Comparison of ENCODE assay signal across 25 mouse cellular contexts in the genomic region with DNA sequence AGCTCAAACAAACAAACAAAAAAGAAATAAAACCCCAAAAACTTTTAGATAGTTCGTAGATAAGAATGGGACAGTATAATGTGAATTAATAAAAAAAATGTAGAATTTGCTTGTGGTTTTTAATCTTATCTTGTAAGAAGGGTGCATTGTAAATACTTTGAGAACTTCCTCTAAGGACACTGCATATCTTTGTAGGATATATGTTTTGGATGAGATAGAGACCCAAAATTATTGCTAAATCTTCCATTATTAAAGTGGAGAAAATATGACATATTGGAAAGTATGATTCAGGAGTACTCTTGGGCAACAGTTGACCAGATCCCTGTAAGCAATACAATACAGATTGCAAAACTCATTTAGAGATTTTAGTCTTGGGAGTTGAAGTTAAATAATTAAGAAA. TPM values are rescaled to one million over a fixed set of nuclear protein-coding genes. Genes with fewer than 3 reads are reported as not detected.
DNase-seq lines count a peak whose midpoint lies in the region; ATAC-seq and TF ChIP-seq lines count a peak whose summit lies in the region.
"Had no signal": no experiment of that assay in that cellular context is flagged by ENCODE, and none has a peak within 500 bp of the region (broad histone marks: within the 10 kb centered on the region; RNA-seq: fewer than 3 reads in every experiment).

No protein-coding gene starts in this region.

- H3K36me3 ChIP-seq in G1E (replicated peaks): peaks cover 20% of the 10 kb centered on the region
- peaks cover 0 to 21% of the 10 kb centered on the region in 2 experiments; a peak in 2 of 4 replicates for H3K36me3 ChIP-seq in MEL (ENCODE audit: control insufficient read depth in 1 of 2, insufficient read depth in 2 of 2, low read length in 2 of 2)
- 0 out of 2 replicates have a peak, but pooled peaks cover 5% of the 10 kb centered on the region for H3K36me3 ChIP-seq in hindbrain, embryonic 10.5 days

- H3K4me3 ChIP-seq in G1E (ENCODE audit: low read depth, low read length) (no peak overlapping the region), MEL (ENCODE audit: control insufficient read depth in 1 of 2, insufficient read depth in 1 of 2, low read depth in 2 of 2, low read length in 2 of 2) (no peak overlapping the region)
- no peak overlapping the region for H3K4me3 ChIP-seq in hindbrain, embryonic 10.5 days

- peak; percentile 97 to 100 for TF ChIP-seq EP300 in MEL (IDR thresholded peaks at IDR 0.05; ENCODE audit: low read depth in 1 of 2, low read length in 2 of 2)

- H3K27me3 ChIP-seq in G1E (ENCODE audit: insufficient read depth, low read length) (no peaks in the 10 kb centered on the region), MEL (ENCODE audit: control insufficient read depth in 1 of 2, insufficient read depth in 2 of 2, low read length in 2 of 2) (no peaks in the 10 kb centered on the region)
- no peaks in the 10 kb centered on the region for H3K27me3 ChIP-seq in hindbrain, embryonic 10.5 days (ENCODE audit: insufficient read depth, poor library complexity, severe bottlenecking)
- H3K27me3 ChIP-seq: CH12.LX, Patski had no signal

- no peak for TF ChIP-seq RAD21 in MEL (IDR thresholded peaks at IDR 0.05; ENCODE audit: low read depth, low read length)

- peak; percentile 70 for ATAC-seq in G1E (ENCODE audit: extremely low read depth, insufficient number of reproducible peaks, low FRiP score, poor library complexity, severe bottlenecking)
- ATAC-seq: activated CD4-positive, CD25-positive, alpha-beta regulatory T cell, adult 4 months; CD4-positive, CD25-positive, alpha-beta regulatory T cell, adult 4 months; Patski had no signal

- H3K27ac ChIP-seq in MEL (ENCODE audit: control insufficient read depth, low read depth, low read length): 0 out of 2 replicates have a peak overlapping the region, but pooled peaks have one; percentile 29
- H3K27ac ChIP-seq in hindbrain, embryonic 10.5 days: no peak overlapping the region

- DNase-seq in 416B (ENCODE audit: low read depth) (peak; percentile 76), G1E (ENCODE audit: low spot score) (no peak), MEL (ENCODE audit: low read depth, low spot score) (peak; percentile 63), MEL-GATA-1-ER (ENCODE audit: extremely low read depth, low read depth) (peak; percentile 6)
- no peak for DNase-seq in spleen, postnatal 36 days (ENCODE audit: low spot score in 2 of 2)
- DNase-seq in right cerebral cortex, postnatal 14 days: no peak
- no peak for DNase-seq in left cerebral cortex, adult 8-10 months (ENCODE audit: low spot score in 2 of 2)
- DNase-seq in hindbrain, embryonic 10.5 days (ENCODE audit: low spot score): no peak
- DNase-seq: adrenal gland, adult 2 months; adrenal gland, adult 8-10 months; adrenal gland, postnatal 10 days; adrenal gland, postnatal 14 days; adrenal gland, postnatal 25 days; adrenal gland, postnatal 36 days; B cell, adult 2 months; cerebellum, adult 11 months; cerebellum, adult 11-12 months; cerebellum, adult 18-20 months; cerebellum, adult 2 months; cerebellum, adult 8-10 months; cerebellum, adult 9-10 months had no signal

- no peak overlapping the region for H3K9ac ChIP-seq in MEL (ENCODE audit: control insufficient read depth, low read depth, low read length, poor library complexity, severe bottlenecking)

- H3K4me1 ChIP-seq in G1E (ENCODE audit: insufficient read depth, low read depth, low read length): peaks cover 6% of the 10 kb centered on the region
- peaks cover 0 to 11% of the 10 kb centered on the region in 2 experiments; a peak in 3 of 4 replicates for H3K4me1 ChIP-seq in MEL (ENCODE audit: control insufficient read depth in 1 of 2, insufficient read depth in 2 of 2, low read length in 2 of 2)
- no peaks in the 10 kb centered on the region for H3K4me1 ChIP-seq in hindbrain, embryonic 10.5 days (replicated peaks)

- TF ChIP-seq POLR2A in MEL (IDR thresholded peaks at IDR 0.05; ENCODE audit: control insufficient read depth in 1 of 2, insufficient read depth in 1 of 2, low read depth in 1 of 2, low read length in 2 of 2, poor library complexity in 1 of 2): no peak

- 91% methylated on average over 1 of the region's 1 CpGs for WGBS in hindbrain, embryonic 10.5 days

- H3K79me2 ChIP-seq in MEL (ENCODE audit: control insufficient read depth, insufficient read depth, low read length, poor library complexity): no peaks in the 10 kb centered on the region

- TF ChIP-seq CTCF in G1E (IDR thresholded peaks at IDR 0.05; ENCODE audit: low read depth, low read length) (no peak), MEL (IDR thresholded peaks at IDR 0.05 in 2 of 3, conservative IDR thresholded peaks at IDR 0.05 in 1 of 3; ENCODE audit: control insufficient read depth in 1 of 3, insufficient read depth in 1 of 3, low read depth in 2 of 3, low read length in 3 of 3, poor library complexity in 1 of 3, severe bottlenecking in 1 of 3) (no peak)

- no peaks in the 10 kb centered on the region for H3K9me3 ChIP-seq in G1E (replicated peaks)
- H3K9me3 ChIP-seq in MEL (replicated peaks; ENCODE audit: insufficient read depth, low read length): no peaks in the 10 kb centered on the region
- H3K9me3 ChIP-seq in hindbrain, embryonic 10.5 days: no peaks in the 10 kb centered on the region

TF ChIP-seq in MEL, 35 proteins besides CTCF, POLR2A, EP300 and RAD21:
- TF ChIP-seq NELFE (IDR thresholded peaks at IDR 0.05; ENCODE audit: low read depth, low read length): no peak
- TF ChIP-seq NRF1 (IDR thresholded peaks at IDR 0.05; ENCODE audit: insufficient read depth, low read depth, low read length, poor library complexity, severe bottlenecking): no peak
- TF ChIP-seq USF2 (IDR thresholded peaks at IDR 0.05; ENCODE audit: borderline replicate concordance in 1 of 2, insufficient read depth in 1 of 2, low read depth in 1 of 2, low read length in 2 of 2): no peak
- TF ChIP-seq TCF12 (IDR thresholded peaks at IDR 0.05; ENCODE audit: low read depth, low read length): peak; percentile 97
- peak; percentile 96 for TF ChIP-seq ZNF384 (IDR thresholded peaks at IDR 0.05; ENCODE audit: low read depth, low read length)
- no peak; the same call in 1 of the 2 replicates for TF ChIP-seq HCFC1 (IDR thresholded peaks at IDR 0.05; ENCODE audit: low read depth, low read length)
- TF ChIP-seq KAT2A (conservative IDR thresholded peaks at IDR 0.05; ENCODE audit: low read depth, low read length): no peak
- peak; percentile 91 for TF ChIP-seq RCOR1 (IDR thresholded peaks at IDR 0.05; ENCODE audit: low read depth, low read length)
- no peak for TF ChIP-seq E2F4 (IDR thresholded peaks at IDR 0.05; ENCODE audit: borderline replicate concordance, low read depth, low read length)
- no peak for TF ChIP-seq MAZ (IDR thresholded peaks at IDR 0.05; ENCODE audit: low read depth, low read length)
- TF ChIP-seq SIN3A (IDR thresholded peaks at IDR 0.05; ENCODE audit: low read length): peak; percentile 72
- TF ChIP-seq MAX (IDR thresholded peaks at IDR 0.05; ENCODE audit: low read length): no peak
- TF ChIP-seq UBTF (IDR thresholded peaks at IDR 0.05; ENCODE audit: borderline replicate concordance, insufficient read depth, low read depth, low read length): no peak
- TF ChIP-seq MYB (IDR thresholded peaks at IDR 0.05; ENCODE audit: low read depth, low read length): no peak
- TF ChIP-seq MAFK (IDR thresholded peaks at IDR 0.05; ENCODE audit: borderline replicate concordance, low read depth, low read length): peak; percentile 77
- no peak for TF ChIP-seq GABPA (IDR thresholded peaks at IDR 0.05; ENCODE audit: low read depth, low read length)
- TF ChIP-seq CHD2 (IDR thresholded peaks at IDR 0.05; ENCODE audit: low read length): no peak
- peak; percentile 51 for TF ChIP-seq TAL1 (IDR thresholded peaks at IDR 0.05; ENCODE audit: low read length)
- no peak for TF ChIP-seq MEF2A (IDR thresholded peaks at IDR 0.05; ENCODE audit: extremely low read depth, insufficient replicate concordance, low read depth, low read length, poor library complexity, severe bottlenecking)
- no peak for TF ChIP-seq ZMIZ1 (IDR thresholded peaks at IDR 0.05; ENCODE audit: low read depth, low read length)
- TF ChIP-seq SMC3 (IDR thresholded peaks at IDR 0.05; ENCODE audit: low read depth, low read length): no peak
- peak; percentile 99 for TF ChIP-seq GATA1 (IDR thresholded peaks at IDR 0.05; ENCODE audit: low read depth, low read length)
- no peak for TF ChIP-seq USF1 (IDR thresholded peaks at IDR 0.05; ENCODE audit: low read depth, low read length)
- peak; percentile 87 for TF ChIP-seq ETS1 (IDR thresholded peaks at IDR 0.05; ENCODE audit: low read depth, low read length)
- TF ChIP-seq BHLHE40 (IDR thresholded peaks at IDR 0.05; ENCODE audit: borderline replicate concordance, low read depth, low read length): no peak

RNA-seq across cellular contexts. Expression of a gene that starts 24.5 kb away (rescaled TPM):
- total RNA-seq in G1E (2014; fragmentation: Nextera tagmentation) (5.4 and 5.7 TPM in 2 replicates), G1E (2017) (0.81 and 1.3 TPM in 2 replicates), MEL (2012; rRNA removed) (0.08 and 0.20 TPM in 2 replicates)
- polyA plus RNA-seq in G1E (2012) (0.24 and 0.25 TPM in 2 replicates), MEL (2012; ENCODE audit: insufficient read depth in 1 of 2, insufficient read length in 2 of 2, low read depth in 1 of 2, low replicate concordance in 2 of 2, missing spikeins in 1 of 2) (under 1 TPM in 1 of 2 experiments, not detected in 1; 0.47 TPM)
- total RNA-seq in left cerebral cortex, adult 8-10 months (2022): 1 to 10 TPM; 8.4 to 9.7 (median 8.8) TPM
- 10.0 and 10.2 TPM in 2 replicates for polyA plus RNA-seq in hindbrain, embryonic 10.5 days (2016; fragmentation: Nextera tagmentation; extraction: Ambion mirVana)

RNA-seq across cellular contexts. Expression of a gene that starts 26.5 kb away (rescaled TPM):
- 72.8 and 74.6 TPM in 2 replicates for total RNA-seq in G1E (2014; fragmentation: Nextera tagmentation)
- total RNA-seq in G1E (2017): 52.1 and 59.1 TPM in 2 replicates
- 2.2 and 3.6 TPM in 2 replicates for polyA plus RNA-seq in G1E (2012)
- total RNA-seq in MEL (2012; rRNA removed): 8.4 and 11.0 TPM in 2 replicates
- 10 to 100 TPM; 15.0 to 79.8 TPM for polyA plus RNA-seq in MEL (2012; ENCODE audit: insufficient read depth in 1 of 2, insufficient read length in 2 of 2, low read depth in 1 of 2, low replicate concordance in 2 of 2, missing spikeins in 1 of 2)
- total RNA-seq in left cerebral cortex, adult 8-10 months (2022): 10 to 100 TPM; 18.7 to 22.0 (median 19.7) TPM
- polyA plus RNA-seq in hindbrain, embryonic 10.5 days (2016; fragmentation: Nextera tagmentation; extraction: Ambion mirVana): 7.7 and 8.8 TPM in 2 replicates

RNA-seq across cellular contexts. Expression of a gene that starts 27.6 kb away (rescaled TPM):
- total RNA-seq in G1E (2014; fragmentation: Nextera tagmentation): 11.3 and 13.9 TPM in 2 replicates
- 10.3 and 11.9 TPM in 2 replicates for total RNA-seq in G1E (2017)
- polyA plus RNA-seq in G1E (2012): 0.12 and 0.23 TPM in 2 replicates
- total RNA-seq in MEL (2012; rRNA removed): 1.7 TPM in 2 replicates
- 1 to 10 TPM in 1 of 2 experiments, not detected in 1; 3.1 TPM for polyA plus RNA-seq in MEL (2012; ENCODE audit: insufficient read depth in 1 of 2, insufficient read length in 2 of 2, low read depth in 1 of 2, low replicate concordance in 2 of 2, missing spikeins in 1 of 2)
- 1 to 10 TPM; 9.0 to 9.7 (median 9.4) TPM for total RNA-seq in left cerebral cortex, adult 8-10 months (2022)
- polyA plus RNA-seq in hindbrain, embryonic 10.5 days (2016; fragmentation: Nextera tagmentation; extraction: Ambion mirVana): 6.5 and 7.1 TPM in 2 replicates

Comparison
In these comparisons a context has a peak if more than half of its experiments do, and no peak if none do; other contexts are left out.
1. DNase-seq: peak in 416B (single experiment), MEL (single experiment) and MEL-GATA-1-ER (single experiment); none in G1E (single experiment), spleen, postnatal 36 days (0 of 2), right cerebral cortex, postnatal 14 days (single experiment), left cerebral cortex, adult 8-10 months (0 of 2) and hindbrain, embryonic 10.5 days (single experiment).